Mouse (Mus musculus) hindbrain, embryonic 11.5 days (tissue): Measurements from ENCODE around the gene Mpl. TPM values are rescaled to one million over a fixed set of nuclear protein-coding genes. Genes with fewer than 3 reads are reported as not detected.

Experiments
- ATAC-seq: fragments of 200-750 bp; cut with Nextera tagmentation; 2 replicates; pipeline ENCODE4 v1.8.0; 2017; ENCODE audit warnings: mild to moderate bottlenecking, moderate TSS enrichment, moderate library complexity; ENCODE audit not compliant: low FRiP score
- DNase-seq: peaks from one replicate; pipeline ENCODE4 v3.0.0-alpha.2; 2015; ENCODE audit warnings: low spot score
- H3K27ac ChIP-seq: fragments of 300-500 bp; sonication (generic); 2 replicates; pipeline ENCODE4 v1.5.1; 2014; ENCODE audit warnings: mild to moderate bottlenecking, low read depth, low read length
- H3K27me3 ChIP-seq: fragments of 300-500 bp; sonication (generic); 2 replicates; pipeline ENCODE4 v1.6.1; 2014; ENCODE audit warnings: mild to moderate bottlenecking, low read length, moderate library complexity, mixed read lengths; ENCODE audit not compliant: control insufficient read depth, insufficient read depth
- H3K36me3 ChIP-seq: fragments of 300-500 bp; sonication (generic); 2 replicates; pipeline ENCODE4 v1.6.1; 2014; ENCODE audit warnings: mild to moderate bottlenecking, low read length, moderate library complexity, mixed read lengths; ENCODE audit not compliant: control insufficient read depth, insufficient read depth
- H3K4me1 ChIP-seq: fragments of 300-500 bp; sonication (generic); replicated peaks from 2 replicates; pipeline ENCODE4 v1.6.1; 2014; ENCODE audit warnings: low read length, mixed read lengths; ENCODE audit not compliant: control insufficient read depth, insufficient read depth
- H3K4me2 ChIP-seq: fragments of 300-500 bp; sonication (generic); replicated peaks from 2 replicates; pipeline ENCODE4 v1.6.1; 2014; ENCODE audit warnings: mild to moderate bottlenecking, low read depth, low read length
- H3K4me3 ChIP-seq: fragments of 300-500 bp; sonication (generic); 2 replicates; pipeline ENCODE4 v1.5.1; 2014; ENCODE audit warnings: low read depth, low read length
- H3K9ac ChIP-seq: fragments of 300-500 bp; sonication (generic); 2 replicates; pipeline ENCODE4 v1.6.1; 2014; ENCODE audit warnings: low read depth, low read length
- H3K9me3 ChIP-seq: fragments of 300-500 bp; sonication (generic); 2 replicates; pipeline ENCODE4 v1.6.1; 2016; ENCODE audit warnings: low read length; ENCODE audit not compliant: control insufficient read depth
- WGBS: fragments of 180-500 bp; shearing (Covaris S2); extraction: QIAGEN DNeasy Blood & Tissue Kit; methylation state at CpG from one replicate; pipeline ENCODE4 v1.1.7; 2014; 5-methylcytosine and 5-hydroxymethylcytosine counted together
- polyA plus RNA-seq: library from polyadenylated mRNA; unstranded; fragments of >200 nt; fragmentation: Nextera tagmentation; extraction: Ambion mirVana; gene quantifications from 2 replicates; pipeline ENCODE4 v1.2.1, GENCODE M21; 2014

Gene Mpl
- 1.3 and 1.5 TPM in 2 replicates for polyA plus RNA-seq

DNA sequence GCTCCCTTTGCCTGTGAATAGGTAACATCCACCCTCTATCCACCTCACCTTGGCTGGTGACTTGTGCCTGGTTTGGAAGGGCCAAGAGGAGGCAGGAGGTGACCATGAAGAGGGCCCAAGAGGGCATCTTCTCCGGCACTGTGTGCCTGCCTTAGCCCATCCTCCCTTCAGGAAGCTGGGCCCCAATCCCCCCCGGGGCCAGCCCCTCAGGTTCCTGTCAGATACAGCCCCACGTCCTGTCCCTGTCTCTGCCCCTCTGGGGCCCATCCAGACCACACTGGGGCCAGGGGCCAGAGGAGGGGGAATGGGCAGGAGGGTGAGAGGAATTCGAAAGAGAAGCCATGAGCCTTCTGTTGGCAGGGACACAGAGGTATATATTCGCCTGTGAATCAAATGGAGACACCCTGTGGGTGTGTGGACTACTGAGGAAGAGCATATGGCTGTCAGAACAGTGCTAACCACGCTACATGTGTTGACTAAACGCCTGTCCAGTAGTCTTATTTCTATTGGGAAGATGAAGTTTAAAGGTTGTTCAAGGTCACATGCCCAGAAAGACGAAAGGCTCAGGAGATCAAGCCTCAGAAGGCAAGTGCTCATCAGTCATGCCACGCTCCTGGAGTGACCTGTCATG lies at the start of gene Mpl:
Mpl (minus strand) TSS at position 169 of the 631 bp plus-strand sequence.
- 69% methylated on average over 9 of the region's 9 CpGs for WGBS
- H3K36me3 ChIP-seq = no peaks in the 10 kb centered on the region
- H3K27me3 ChIP-seq = no peaks in the 10 kb centered on the region
- no peaks in the 10 kb centered on the region for H3K4me1 ChIP-seq
- H3K9ac ChIP-seq = no peak within 1 kb of the TSS
- no peak within 1 kb of the TSS for H3K4me3 ChIP-seq
- DNase-seq = no peak
- no peak for ATAC-seq
- H3K27ac ChIP-seq = no peak within 1 kb of the TSS
- H3K4me2 ChIP-seq = no peak within 1 kb of the TSS
- no peaks in the 10 kb centered on the region for H3K9me3 ChIP-seq

- H3K9ac ChIP-seq = no peak overlapping the region
- no peaks in the 10 kb centered on the region for H3K9me3 ChIP-seq
- no peaks in the 10 kb centered on the region for H3K36me3 ChIP-seq
- no peak overlapping the region for H3K4me2 ChIP-seq
- WGBS = 83% methylated on average over 3 of the region's 3 CpGs
- no peaks in the 10 kb centered on the region for H3K27me3 ChIP-seq
- no peak overlapping the region for H3K27ac ChIP-seq
- no peak overlapping the region for H3K4me3 ChIP-seq
- H3K4me1 ChIP-seq = no peaks in the 10 kb centered on the region
- ATAC-seq (no peak), DNase-seq (no peak)
Observed at GRCm38 (mm10) chr4:118505551-118505950, 48.2 kb upstream of the Mpl start.

GRCm38 (mm10) chr4:118500792-118501191 lies 43.5 kb upstream of the Mpl start:
- Histone ChIP-seq H3K27me3 (no peaks in the 10 kb centered on the region), H3K4me3 (no peak overlapping the region), H3K9ac (no peak overlapping the region), H3K9me3 (no peaks in the 10 kb centered on the region), H3K4me1 (no peaks in the 10 kb centered on the region), H3K4me2 (no peak overlapping the region), H3K27ac (no peak overlapping the region), H3K36me3 (no peaks in the 10 kb centered on the region)
- ATAC-seq = no peak
- no peak for DNase-seq
- WGBS = 74% methylated on average over 9 of the region's 9 CpGs

DNA sequence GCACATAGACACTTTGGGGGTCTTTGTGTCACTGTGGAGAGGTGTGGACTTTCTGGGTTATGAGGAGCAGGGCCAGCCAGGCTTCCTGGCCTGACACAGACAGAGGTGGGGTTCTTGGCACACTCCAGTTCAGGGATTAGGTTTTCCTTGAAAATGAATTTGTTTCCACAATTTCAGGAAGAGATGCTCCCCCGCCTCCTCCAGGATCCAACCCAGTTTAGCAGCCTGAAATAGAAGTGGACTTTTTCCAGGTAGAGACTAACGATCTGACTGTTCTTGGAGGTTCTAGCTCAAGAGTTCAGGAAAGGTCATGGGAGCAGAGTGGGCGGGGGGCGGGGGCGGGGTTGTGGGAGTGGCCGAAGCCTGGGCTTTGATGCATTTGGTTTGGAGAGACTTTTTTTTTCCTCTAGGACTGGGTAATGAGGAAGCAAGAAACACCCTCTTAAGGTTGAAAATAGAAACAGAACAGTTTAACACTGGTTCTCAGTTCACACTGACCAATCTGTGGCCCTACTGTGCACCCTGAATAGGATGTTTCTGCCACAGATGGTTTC lies 42.9 kb upstream of the Mpl start:
- Histone ChIP-seq H3K4me3 (no peak overlapping the region), H3K4me1 (no peaks in the 10 kb centered on the region), H3K4me2 (no peak overlapping the region), H3K36me3 (no peaks in the 10 kb centered on the region), H3K9me3 (no peaks in the 10 kb centered on the region), H3K9ac (no peak overlapping the region), H3K27me3 (no peaks in the 10 kb centered on the region), H3K27ac (no peak overlapping the region)
- no peak for DNase-seq
- no peak for ATAC-seq
- WGBS = 52% methylated on average over 6 of the region's 6 CpGs

DNA sequence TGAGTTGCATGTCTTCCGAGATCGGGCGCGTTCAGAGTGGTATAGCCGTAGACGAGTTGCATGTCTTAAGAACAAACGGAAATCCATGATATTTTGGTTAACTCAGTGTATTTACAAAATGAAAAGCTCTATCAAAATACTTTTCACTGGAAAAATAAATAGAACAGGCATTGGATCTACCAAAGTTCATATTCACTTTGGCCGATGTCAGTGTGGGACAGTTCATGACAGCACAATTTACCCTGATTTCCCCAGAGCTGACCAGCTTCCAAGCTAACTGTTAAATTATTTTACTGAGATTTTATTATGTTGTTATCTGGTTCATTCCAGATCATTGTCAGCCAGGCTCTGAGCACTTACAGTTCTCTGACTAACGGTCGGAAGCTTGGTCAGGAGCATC lies 33.1 kb upstream of the Mpl start:
- no peak overlapping the region for H3K9ac ChIP-seq
- no peak for DNase-seq
- H3K4me2 ChIP-seq = no peak overlapping the region
- no peak overlapping the region for H3K4me3 ChIP-seq
- H3K9me3 ChIP-seq = no peaks in the 10 kb centered on the region
- no peak overlapping the region for H3K27ac ChIP-seq
- 94% methylated on average over 10 of the region's 10 CpGs for WGBS
- no peaks in the 10 kb centered on the region for H3K27me3 ChIP-seq
- no peak for ATAC-seq
- H3K36me3 ChIP-seq = no peaks in the 10 kb centered on the region
- no peaks in the 10 kb centered on the region for H3K4me1 ChIP-seq

GRCm38 (mm10) chr4:118489717-118490132 lies 32.4 kb upstream of the Mpl start, which contains the start of gene Tie1:
Tie1 (minus strand) TSS chr4:118490061.
- H3K27ac ChIP-seq = no peak within 1 kb of the TSS
- H3K27me3 ChIP-seq = no peaks in the 10 kb centered on the region
- DNase-seq = no peak
- no peaks in the 10 kb centered on the region for H3K4me1 ChIP-seq
- H3K4me2 ChIP-seq = no peak within 1 kb of the TSS
- no peak within 1 kb of the TSS for H3K9ac ChIP-seq
- H3K36me3 ChIP-seq = no peaks in the 10 kb centered on the region
- H3K9me3 ChIP-seq = no peaks in the 10 kb centered on the region
- no peak within 1 kb of the TSS for H3K4me3 ChIP-seq
- WGBS = 80% methylated on average over 8 of the region's 8 CpGs
- ATAC-seq = peak; percentile 19; the same call in 1 of the 2 replicates

DNA sequence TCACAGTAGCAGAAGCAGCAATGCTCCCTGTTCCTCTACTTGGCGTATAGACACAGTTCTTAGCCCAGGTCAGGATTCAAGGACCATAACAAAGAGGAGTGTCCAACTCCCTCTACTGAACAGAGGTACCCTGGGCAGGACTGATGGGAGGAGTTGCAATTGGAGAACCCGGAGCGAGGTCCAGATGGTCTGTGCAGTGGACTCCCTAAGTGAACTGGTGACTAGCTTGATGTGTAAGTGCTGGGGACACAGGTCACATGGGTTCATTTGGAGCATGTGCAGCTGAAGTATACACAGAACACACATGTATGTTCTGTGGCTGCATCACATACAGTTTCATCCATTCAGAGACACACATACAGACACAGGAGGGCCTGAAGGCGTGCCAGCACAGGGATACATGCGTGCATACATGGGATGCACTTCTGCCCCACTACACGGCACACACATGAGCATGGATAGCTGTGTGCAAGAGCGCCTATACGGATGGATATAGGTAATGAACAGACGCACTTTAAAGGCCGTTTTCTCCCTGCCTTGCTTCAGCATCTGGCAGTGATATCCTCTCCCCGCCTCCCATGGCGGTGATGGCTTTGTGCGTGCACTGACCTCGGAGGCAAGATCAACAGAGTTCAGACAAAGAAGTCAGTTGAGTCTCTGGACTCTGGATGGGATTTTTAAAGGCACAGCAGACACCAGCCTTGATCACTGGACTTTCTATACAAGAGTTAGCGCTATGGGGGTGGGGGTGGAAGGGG lies 19.6 kb upstream of the Mpl start:
- no peak overlapping the region for H3K4me3 ChIP-seq
- ATAC-seq = peak; percentile 45; the same call in 1 of the 2 replicates
- DNase-seq = peak; percentile 50
- H3K4me2 ChIP-seq = no peak overlapping the region
- H3K9me3 ChIP-seq = no peaks in the 10 kb centered on the region
- 38% methylated on average over 15 of the region's 15 CpGs for WGBS
- no peaks in the 10 kb centered on the region for H3K27me3 ChIP-seq
- H3K4me1 ChIP-seq = peaks cover 4% of the 10 kb centered on the region; the same call in 1 of the 2 replicates
- no peak overlapping the region for H3K27ac ChIP-seq
- H3K9ac ChIP-seq = no peak overlapping the region
- no peaks in the 10 kb centered on the region for H3K36me3 ChIP-seq

DNA sequence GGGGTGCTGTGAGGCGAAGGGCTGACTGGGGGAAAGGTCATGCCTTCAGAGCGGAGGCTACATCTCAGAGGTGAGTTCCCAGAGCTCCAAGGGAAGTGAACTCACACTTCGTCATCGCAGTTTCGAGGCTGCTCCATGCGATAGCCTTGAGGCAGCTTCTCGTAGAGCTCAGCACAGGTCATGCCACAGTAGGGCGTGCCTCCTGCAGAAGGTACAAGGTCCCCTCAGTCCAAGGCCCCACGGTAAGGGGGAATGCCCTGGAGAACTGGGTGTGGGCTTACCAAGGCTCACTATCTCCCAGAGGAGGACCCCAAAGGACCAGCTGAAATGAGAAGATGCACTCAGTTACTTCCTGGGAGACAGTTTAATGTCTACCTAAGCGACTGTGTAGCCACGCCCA lies 15.4 kb upstream of the Mpl start:
- no peak for ATAC-seq
- no peak for DNase-seq
- WGBS = 85% methylated on average over 11 of the region's 11 CpGs
- Histone ChIP-seq H3K27ac (no peak overlapping the region), H3K4me2 (no peak overlapping the region), H3K4me3 (no peak overlapping the region), H3K9me3 (no peaks in the 10 kb centered on the region), H3K4me1 (peaks cover 4% of the 10 kb centered on the region; the same call in 1 of the 2 replicates), H3K9ac (no peak overlapping the region), H3K36me3 (no peaks in the 10 kb centered on the region), H3K27me3 (no peaks in the 10 kb centered on the region)
